Mouse (Mus musculus): Measurements from ENCODE around the gene Gpc5.

- TF ChIP-seq ZNF384 (IDR thresholded peaks at IDR 0.05; ENCODE audit: low read depth, low read length) (no peak), MEF2A (IDR thresholded peaks at IDR 0.05; ENCODE audit: borderline replicate concordance, low read depth, low read length) (no peak), RCOR1 (conservative IDR thresholded peaks at IDR 0.05; ENCODE audit: low read depth, low read length) (no peak), MYC (IDR thresholded peaks at IDR 0.05; ENCODE audit: low read depth, low read length) (no peak), CTCF (conservative IDR thresholded peaks at IDR 0.05 in 1 of 2, IDR thresholded peaks at IDR 0.05 in 1 of 2; ENCODE audit: low read depth in 2 of 2, low read length in 2 of 2) (no peak), MAX (IDR thresholded peaks at IDR 0.05; ENCODE audit: low read length) (no peak), RAD21 (IDR thresholded peaks at IDR 0.05; ENCODE audit: low read depth, low read length) (no peak), KAT2A (IDR thresholded peaks at IDR 0.05; ENCODE audit: insufficient replicate concordance, low read length) (no peak)
These were observed 454.7 kb downstream of the Gpc5 start for GRCm38 (mm10) chr14:115546516-115547282.

All from CH12.LX (cell line).